Comparison of ENCODE assay signal across 14 mouse cellular contexts in the genomic region with DNA sequence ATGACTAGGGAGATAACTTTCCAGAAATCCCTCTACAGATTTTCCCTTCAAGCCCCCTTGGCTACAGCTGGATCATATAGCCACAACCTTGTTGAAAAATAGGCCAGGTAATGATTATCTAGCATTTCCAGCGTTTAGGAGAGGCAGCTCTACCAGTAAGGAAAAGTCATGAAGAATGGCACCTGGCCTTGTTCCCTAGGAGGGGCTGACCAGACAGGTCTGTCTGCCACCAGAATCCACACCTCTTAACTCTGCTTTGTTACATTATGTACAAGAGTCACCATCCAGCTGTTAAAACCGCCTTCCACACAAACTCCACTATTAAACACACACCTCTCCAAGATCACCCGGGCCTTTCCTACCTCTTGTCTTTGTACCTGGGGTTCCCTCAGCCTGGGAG.
"Had no signal": no experiment of that assay in that cellular context is flagged by ENCODE, and none has a peak within 500 bp of the region (broad histone marks: within the 10 kb centered on the region; RNA-seq: fewer than 3 reads in every experiment).

No protein-coding gene starts in this region.

- H3K9ac ChIP-seq: liver, embryonic 13.5 days had no signal

- H3K36me3 ChIP-seq: liver, embryonic 13.5 days had no signal

- H3K4me3 ChIP-seq: layer of hippocampus, adult 2 months; left cerebral cortex, adult 2 months; liver, embryonic 13.5 days had no signal

- H3K4me2 ChIP-seq: liver, embryonic 13.5 days; midbrain, embryonic 11.5 days had no signal

- H3K27ac ChIP-seq: kidney, postnatal 0 days; layer of hippocampus, adult 2 months; left cerebral cortex, adult 2 months had no signal

- H3K9me3 ChIP-seq: liver, embryonic 13.5 days had no signal

- DNase-seq: kidney, adult 18-20 months; kidney, postnatal 25 days; layer of hippocampus, adult 9-11 months; liver, embryonic 13.5 days; lung, adult 2 months; lung, postnatal 14 days; lung, postnatal 4 days; midbrain, embryonic 14.5 days; thymus, adult 2 months; thymus, postnatal 14 days had no signal

- H3K27me3 ChIP-seq: liver, embryonic 13.5 days had no signal
